Mouse (Mus musculus): ENCODE data around the gene Bicc1. TPM values are rescaled to one million over a fixed set of nuclear protein-coding genes. Genes with fewer than 3 reads are reported as not detected.

Bicc1 gene
- polyA plus RNA-seq, 1 experiment, result 3.2 TPM

- Histone ChIP-seq H3K27me3 (ENCODE audit: control insufficient read depth, insufficient read depth, low read length) (no peaks in the 10 kb centered on the region), H3K27ac (ENCODE audit: control insufficient read depth, insufficient read depth, low read depth, low read length) (peak overlapping the region; percentile 61), H3K36me3 (ENCODE audit: control insufficient read depth, insufficient read depth, low read length) (no peaks in the 10 kb centered on the region), H3K4me1 (ENCODE audit: control insufficient read depth, insufficient read depth, low read length) (peaks cover 2% of the 10 kb centered on the region; the same call in 1 of the 2 replicates), H3K4me3 (ENCODE audit: control insufficient read depth, low read depth, low read length) (no peak overlapping the region)
- TF ChIP-seq POLR2A (IDR thresholded peaks at IDR 0.05; ENCODE audit: control insufficient read depth, low read depth, low read length) (no peak), CTCF (IDR thresholded peaks at IDR 0.05; ENCODE audit: control insufficient read depth, insufficient read depth, insufficient replicate concordance, low read depth, low read length) (no peak)
These were observed 76.5 kb downstream of the Bicc1 start for GRCm38 (mm10) chr10:71082986-71083385.

- Histone ChIP-seq H3K36me3 (ENCODE audit: control insufficient read depth, insufficient read depth, low read length) (no peaks in the 10 kb centered on the region), H3K27ac (ENCODE audit: control insufficient read depth, insufficient read depth, low read depth, low read length) (no peak overlapping the region), H3K27me3 (ENCODE audit: control insufficient read depth, insufficient read depth, low read length) (no peaks in the 10 kb centered on the region), H3K4me3 (ENCODE audit: control insufficient read depth, low read depth, low read length) (no peak overlapping the region), H3K4me1 (ENCODE audit: control insufficient read depth, insufficient read depth, low read length) (peaks cover 2% of the 10 kb centered on the region; the same call in 1 of the 2 replicates)
- TF ChIP-seq CTCF (IDR thresholded peaks at IDR 0.05; ENCODE audit: control insufficient read depth, insufficient read depth, insufficient replicate concordance, low read depth, low read length) (no peak), POLR2A (IDR thresholded peaks at IDR 0.05; ENCODE audit: control insufficient read depth, low read depth, low read length) (no peak)
These were observed 80.6 kb downstream of the Bicc1 start for GRCm38 (mm10) chr10:71078856-71079255.

DNA sequence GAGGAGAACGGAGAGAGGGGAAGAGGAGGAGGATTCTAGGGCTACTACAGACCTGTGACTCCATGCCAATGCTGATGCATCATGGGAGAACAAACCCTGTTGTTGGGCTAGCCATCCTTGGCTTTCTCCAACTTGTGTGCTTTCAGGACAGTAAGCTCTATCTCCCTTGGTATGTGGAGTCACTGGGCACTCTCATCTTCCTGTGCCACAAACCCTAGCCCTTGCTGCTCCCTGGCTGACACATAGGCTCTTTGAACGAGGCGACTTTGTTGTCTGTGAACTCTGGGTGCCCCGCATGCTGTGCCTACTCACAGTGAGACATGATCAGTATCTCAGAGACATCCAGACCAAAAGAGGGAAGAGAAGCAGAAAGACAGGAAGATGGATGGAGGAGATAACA is 94.5 kb downstream of the Bicc1 start:
- H3K4me3 ChIP-seq (ENCODE audit: control insufficient read depth, low read depth, low read length), result no peak overlapping the region
- H3K27me3 ChIP-seq (ENCODE audit: control insufficient read depth, insufficient read depth, low read length), result no peaks in the 10 kb centered on the region
- H3K36me3 ChIP-seq (ENCODE audit: control insufficient read depth, insufficient read depth, low read length), result no peaks in the 10 kb centered on the region
- TF ChIP-seq POLR2A (IDR thresholded peaks at IDR 0.05; ENCODE audit: control insufficient read depth, low read depth, low read length) (no peak), CTCF (IDR thresholded peaks at IDR 0.05; ENCODE audit: control insufficient read depth, insufficient read depth, insufficient replicate concordance, low read depth, low read length) (no peak)
- no peak overlapping the region for H3K27ac ChIP-seq (ENCODE audit: control insufficient read depth, insufficient read depth, low read depth, low read length)
- no peaks in the 10 kb centered on the region for H3K4me1 ChIP-seq (ENCODE audit: control insufficient read depth, insufficient read depth, low read length)

DNA sequence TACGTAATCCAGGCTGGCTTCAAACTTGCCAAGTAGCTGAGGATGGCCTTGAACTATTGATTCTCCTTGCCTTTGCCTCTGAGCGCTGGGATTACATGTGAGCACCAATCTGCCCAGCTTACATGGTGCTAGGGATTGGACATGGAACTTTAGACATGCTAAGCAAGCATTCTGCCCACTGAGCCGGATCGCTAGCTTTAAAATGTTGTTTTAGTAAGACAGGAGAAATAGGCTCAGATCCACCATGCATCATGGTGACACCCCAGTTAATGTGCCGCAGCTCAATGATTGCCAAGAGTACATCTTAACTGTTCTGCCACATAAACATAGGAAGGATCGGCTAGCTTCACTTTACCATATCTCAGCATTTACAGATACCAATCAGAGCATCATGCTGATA is 94.9 kb downstream of the Bicc1 start:
- Histone ChIP-seq H3K27ac (ENCODE audit: control insufficient read depth, insufficient read depth, low read depth, low read length) (no peak overlapping the region), H3K27me3 (ENCODE audit: control insufficient read depth, insufficient read depth, low read length) (no peaks in the 10 kb centered on the region), H3K4me1 (ENCODE audit: control insufficient read depth, insufficient read depth, low read length) (no peaks in the 10 kb centered on the region), H3K36me3 (ENCODE audit: control insufficient read depth, insufficient read depth, low read length) (no peaks in the 10 kb centered on the region), H3K4me3 (ENCODE audit: control insufficient read depth, low read depth, low read length) (no peak overlapping the region)
- TF ChIP-seq POLR2A (IDR thresholded peaks at IDR 0.05; ENCODE audit: control insufficient read depth, low read depth, low read length) (no peak), CTCF (IDR thresholded peaks at IDR 0.05; ENCODE audit: control insufficient read depth, insufficient read depth, insufficient replicate concordance, low read depth, low read length) (no peak)

DNA sequence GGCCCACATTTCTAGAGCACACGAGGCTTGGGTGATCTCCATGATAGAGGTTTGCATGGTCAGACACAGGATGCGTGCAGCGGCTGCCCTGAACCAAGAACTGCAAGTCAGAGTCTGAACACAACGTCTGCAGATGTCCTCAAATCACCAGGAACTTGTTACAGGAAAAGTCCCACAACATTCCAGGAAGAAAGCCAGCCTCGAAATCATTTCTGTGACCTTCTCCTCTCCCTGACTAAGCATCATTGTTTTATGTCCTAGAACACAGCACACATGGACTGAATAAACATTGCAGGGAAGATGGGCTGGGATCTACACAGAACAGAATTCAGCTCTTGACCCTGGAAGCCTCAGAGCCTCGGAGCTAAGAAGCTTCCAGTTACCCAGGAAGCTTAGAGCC is 97.3 kb downstream of the Bicc1 start:
- no peak overlapping the region for H3K4me3 ChIP-seq (ENCODE audit: control insufficient read depth, low read depth, low read length)
- H3K27ac ChIP-seq (ENCODE audit: control insufficient read depth, insufficient read depth, low read depth, low read length), result no peak overlapping the region
- H3K36me3 ChIP-seq (ENCODE audit: control insufficient read depth, insufficient read depth, low read length), result no peaks in the 10 kb centered on the region
- H3K4me1 ChIP-seq (ENCODE audit: control insufficient read depth, insufficient read depth, low read length), result no peaks in the 10 kb centered on the region
- no peak for TF ChIP-seq CTCF (IDR thresholded peaks at IDR 0.05; ENCODE audit: control insufficient read depth, insufficient read depth, insufficient replicate concordance, low read depth, low read length)
- no peak for TF ChIP-seq POLR2A (IDR thresholded peaks at IDR 0.05; ENCODE audit: control insufficient read depth, low read depth, low read length)
- no peaks in the 10 kb centered on the region for H3K27me3 ChIP-seq (ENCODE audit: control insufficient read depth, insufficient read depth, low read length)

DNA sequence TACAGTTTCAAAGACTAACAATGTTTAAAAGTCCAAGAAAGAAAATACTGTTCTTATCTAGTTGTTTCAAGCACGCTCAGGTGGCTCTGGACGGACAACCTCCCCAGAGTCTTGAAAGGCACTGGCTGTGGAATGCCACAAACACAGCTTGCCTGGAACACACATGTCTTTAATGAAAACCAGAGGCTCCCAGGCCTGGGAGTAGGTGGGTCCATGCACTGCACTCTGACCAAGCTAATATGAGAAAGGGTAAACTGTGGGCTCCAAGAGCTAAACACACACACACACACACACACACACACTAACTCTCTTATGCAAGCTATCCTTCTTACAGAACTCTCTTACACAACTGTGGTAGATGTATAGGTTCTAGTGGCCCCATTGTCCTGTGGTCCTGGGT is 99.2 kb downstream of the Bicc1 start:
- Histone ChIP-seq H3K27me3 (ENCODE audit: control insufficient read depth, insufficient read depth, low read length) (no peaks in the 10 kb centered on the region), H3K4me1 (ENCODE audit: control insufficient read depth, insufficient read depth, low read length) (no peaks in the 10 kb centered on the region), H3K36me3 (ENCODE audit: control insufficient read depth, insufficient read depth, low read length) (no peaks in the 10 kb centered on the region), H3K27ac (ENCODE audit: control insufficient read depth, insufficient read depth, low read depth, low read length) (no peak overlapping the region), H3K4me3 (ENCODE audit: control insufficient read depth, low read depth, low read length) (no peak overlapping the region)
- TF ChIP-seq CTCF (IDR thresholded peaks at IDR 0.05; ENCODE audit: control insufficient read depth, insufficient read depth, insufficient replicate concordance, low read depth, low read length), result no peak
- TF ChIP-seq POLR2A (IDR thresholded peaks at IDR 0.05; ENCODE audit: control insufficient read depth, low read depth, low read length), result no peak

DNA sequence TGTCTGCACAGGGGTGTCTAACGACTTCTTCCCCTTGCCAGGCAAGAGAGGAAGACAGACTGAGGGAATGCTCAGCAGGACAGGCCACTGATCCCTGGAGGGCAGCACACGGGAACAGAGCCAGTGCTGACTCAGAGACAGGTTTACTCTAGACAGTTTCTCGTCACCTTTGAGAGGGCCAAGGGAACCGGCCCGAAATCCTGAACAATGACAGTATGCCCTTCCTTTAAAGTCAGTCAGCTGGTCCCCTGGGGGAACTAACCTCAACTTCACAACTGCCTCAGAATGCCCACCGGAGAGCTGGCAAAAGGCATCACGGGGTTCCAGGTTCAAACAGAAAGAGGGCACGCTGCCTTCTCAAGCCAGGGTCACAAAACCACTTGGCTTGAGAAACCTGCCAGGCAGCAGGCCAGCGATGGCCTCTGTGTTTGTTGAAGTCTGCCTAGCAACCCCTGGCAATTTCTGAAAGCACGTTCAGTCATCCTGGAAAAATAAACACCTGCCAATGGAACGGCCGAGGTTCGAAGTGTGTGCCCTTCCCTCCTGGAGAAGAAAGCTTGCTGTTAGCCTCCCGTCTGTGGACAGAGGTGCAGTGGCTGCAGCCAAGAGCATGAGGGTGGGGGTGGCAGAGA is 100.8 kb downstream of the Bicc1 start:
- Histone ChIP-seq H3K4me3 (ENCODE audit: control insufficient read depth, low read depth, low read length) (no peak overlapping the region), H3K36me3 (ENCODE audit: control insufficient read depth, insufficient read depth, low read length) (no peaks in the 10 kb centered on the region), H3K27ac (ENCODE audit: control insufficient read depth, insufficient read depth, low read depth, low read length) (no peak overlapping the region), H3K27me3 (ENCODE audit: control insufficient read depth, insufficient read depth, low read length) (no peaks in the 10 kb centered on the region), H3K4me1 (ENCODE audit: control insufficient read depth, insufficient read depth, low read length) (no peaks in the 10 kb centered on the region)
- TF ChIP-seq CTCF (IDR thresholded peaks at IDR 0.05; ENCODE audit: control insufficient read depth, insufficient read depth, insufficient replicate concordance, low read depth, low read length) (no peak), POLR2A (IDR thresholded peaks at IDR 0.05; ENCODE audit: control insufficient read depth, low read depth, low read length) (no peak)
